Mouse (Mus musculus) lung, postnatal 10 days (tissue): ENCODE results near the gene Cradd.

Source experiments
- DNase-seq: peaks from one replicate; pipeline ENCODE4 v3.0.0; 2021

The Cradd gene

DNA sequence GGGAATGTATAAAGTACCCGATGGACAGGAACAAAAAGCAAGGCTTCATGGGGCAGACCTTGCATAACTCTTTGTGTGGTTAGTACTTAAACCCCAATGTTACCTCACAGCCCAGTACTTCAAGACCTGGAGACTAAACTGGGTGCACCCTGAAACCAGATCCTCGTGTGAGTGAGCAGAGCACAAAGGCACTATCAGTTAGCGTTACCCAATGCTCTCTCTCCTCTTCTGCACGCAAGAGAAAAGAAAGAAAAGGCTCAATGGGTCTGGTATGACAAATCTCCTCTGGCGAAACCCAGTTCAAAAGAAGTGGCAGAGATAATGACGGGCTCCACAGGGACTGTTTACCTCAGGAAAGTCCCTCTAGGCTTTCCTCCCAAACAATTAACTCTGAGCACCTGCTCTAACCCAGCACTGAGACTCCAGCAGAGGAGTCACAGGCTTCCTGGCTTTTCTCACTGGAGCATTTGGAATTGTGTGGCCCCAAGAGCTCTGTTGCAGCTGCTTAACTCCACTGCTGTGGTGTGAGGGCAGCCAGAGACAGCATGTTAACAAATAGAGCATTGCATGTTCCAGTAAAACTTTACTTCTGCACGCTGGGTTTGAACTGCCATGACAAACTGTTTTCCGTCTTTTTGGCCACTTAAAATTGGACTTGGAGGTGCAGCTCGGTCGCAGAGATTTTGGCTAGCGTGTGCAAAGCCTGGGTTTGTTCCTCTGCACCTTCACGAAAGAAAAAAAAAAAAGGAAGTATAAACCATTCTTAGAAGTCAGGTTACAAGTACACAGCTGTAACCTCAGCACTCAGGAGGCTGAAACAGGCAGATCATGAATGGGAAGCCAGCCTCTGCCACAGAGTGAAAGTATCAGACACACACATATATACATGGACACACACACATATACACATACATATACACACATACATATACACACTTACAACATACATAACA lies 21.4 kb downstream of the Cradd start:
- peak; percentile 12 for DNase-seq

DNA sequence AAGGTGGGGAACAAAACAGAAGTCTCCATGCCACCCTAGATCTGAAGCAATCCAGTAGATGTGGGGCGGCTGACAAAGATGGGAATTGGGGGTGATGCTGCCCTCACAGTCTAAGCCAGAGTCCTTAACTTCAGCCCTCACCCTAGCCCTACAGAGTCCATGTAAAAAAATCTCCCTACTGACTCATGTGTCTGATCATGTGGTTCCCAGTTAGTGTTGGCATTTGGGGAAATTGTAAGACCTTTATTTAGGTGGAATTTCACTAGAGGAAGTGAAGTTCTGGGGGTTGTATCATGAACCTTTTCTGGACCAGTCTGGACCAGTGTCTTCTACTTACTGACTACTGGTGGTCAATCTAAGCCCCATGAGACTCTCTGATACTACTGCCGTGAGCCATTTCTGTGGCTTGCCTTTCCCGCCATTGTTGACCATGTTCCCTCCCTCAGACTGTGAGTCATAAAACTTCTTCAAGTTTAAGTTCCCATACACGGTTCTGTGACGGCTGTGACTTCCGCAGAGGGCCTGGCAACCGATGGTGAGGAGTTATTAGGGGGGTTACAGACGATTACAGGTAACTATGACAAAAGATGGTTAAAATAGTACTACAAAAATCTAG lies 23.6 kb downstream of the Cradd start:
- DNase-seq: no peak

DNA sequence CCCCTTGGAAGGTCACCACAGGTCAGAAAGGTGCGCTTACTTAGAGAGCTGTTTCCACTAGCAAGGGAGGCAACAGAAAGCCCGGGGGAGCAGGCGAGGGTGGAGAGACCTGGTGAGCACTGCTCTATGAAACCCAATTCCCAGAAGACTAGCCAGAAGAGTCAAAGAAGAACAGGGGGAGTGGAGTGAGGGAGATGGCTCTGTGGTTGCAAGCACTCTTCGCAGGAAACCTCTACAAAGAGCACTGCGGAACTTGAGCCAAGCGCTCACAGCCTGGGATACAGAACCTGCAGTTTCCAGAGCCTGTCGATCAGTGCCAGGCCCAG lies 24.2 kb downstream of the Cradd start:
- DNase-seq: no peak

DNA sequence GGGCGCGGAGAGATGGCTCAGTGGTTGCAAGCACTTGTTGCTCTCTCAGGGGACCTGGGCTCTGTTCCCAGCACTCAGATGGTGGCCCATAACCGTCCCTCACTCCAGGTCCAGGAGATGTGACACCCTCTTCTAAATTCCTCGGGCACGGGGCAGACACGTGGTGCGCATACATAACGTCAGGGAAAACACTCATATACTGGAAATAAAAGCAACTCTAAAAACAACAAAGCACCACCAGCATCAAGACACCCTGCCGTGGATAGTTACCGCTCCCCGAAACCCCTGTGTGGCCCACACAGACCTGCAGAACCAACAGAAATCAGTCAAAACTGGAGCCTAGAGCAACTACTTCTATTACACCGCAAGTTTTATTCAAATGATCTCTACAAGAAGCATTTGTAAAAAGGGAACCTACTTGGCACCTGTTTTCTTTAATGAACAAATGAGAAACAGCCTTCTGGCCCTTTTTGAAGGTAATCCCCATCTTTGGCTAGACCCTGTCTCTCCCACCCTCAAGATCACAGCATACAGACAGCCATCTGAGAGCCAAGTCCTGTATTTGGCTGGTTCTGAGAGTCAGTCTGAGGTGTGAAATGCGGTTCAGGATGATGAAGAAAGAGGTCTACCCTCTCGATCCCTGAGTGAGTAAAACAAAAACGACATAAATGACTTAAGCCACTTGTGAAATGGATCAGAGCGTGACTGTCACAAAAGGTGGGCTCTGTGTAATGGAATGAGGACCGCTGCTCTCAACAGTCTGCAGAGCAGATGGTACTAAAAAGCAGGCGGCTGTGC lies 24.7 kb downstream of the Cradd start:
- no peak for DNase-seq

DNA sequence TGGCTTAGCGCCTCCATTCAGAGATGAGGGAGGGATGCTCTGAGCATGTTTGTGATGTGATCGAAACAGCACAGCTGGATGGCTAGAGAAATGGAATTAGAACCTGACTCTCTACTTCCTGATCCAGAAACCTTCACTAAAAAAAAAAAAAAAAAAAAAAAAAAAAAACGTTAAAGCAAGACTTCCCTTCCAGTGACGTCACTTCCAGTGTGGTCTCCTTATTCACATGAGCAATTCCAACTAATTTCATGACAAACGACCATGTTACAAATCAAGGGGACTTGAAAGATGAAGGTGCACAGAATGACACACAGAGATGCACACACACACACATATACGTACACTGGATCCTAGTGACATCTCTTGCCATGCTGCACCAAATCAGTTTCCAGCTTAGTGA lies 25.4 kb downstream of the Cradd start:
- DNase-seq: no peak

DNA sequence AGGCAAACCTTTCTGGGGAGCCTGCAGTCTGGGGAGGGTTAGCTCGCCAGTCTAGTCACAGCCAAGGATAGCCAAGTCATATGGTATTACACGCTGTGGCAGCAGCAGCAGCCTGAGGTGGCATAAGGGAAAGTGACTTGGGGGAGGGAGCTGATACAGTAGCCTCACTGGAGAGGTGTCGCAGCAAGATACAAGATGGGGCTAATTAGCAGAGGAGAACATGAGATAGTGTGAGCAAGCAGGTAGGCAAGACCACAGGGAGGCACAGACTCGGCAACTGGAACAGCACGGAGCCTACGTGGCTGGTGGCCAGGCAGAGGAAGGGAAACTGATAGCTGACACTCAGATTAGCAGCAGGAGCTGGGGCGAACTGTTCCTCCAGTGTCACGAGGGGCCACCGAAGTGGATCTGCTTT lies 26.2 kb downstream of the Cradd start:
- DNase-seq: no peak

DNA sequence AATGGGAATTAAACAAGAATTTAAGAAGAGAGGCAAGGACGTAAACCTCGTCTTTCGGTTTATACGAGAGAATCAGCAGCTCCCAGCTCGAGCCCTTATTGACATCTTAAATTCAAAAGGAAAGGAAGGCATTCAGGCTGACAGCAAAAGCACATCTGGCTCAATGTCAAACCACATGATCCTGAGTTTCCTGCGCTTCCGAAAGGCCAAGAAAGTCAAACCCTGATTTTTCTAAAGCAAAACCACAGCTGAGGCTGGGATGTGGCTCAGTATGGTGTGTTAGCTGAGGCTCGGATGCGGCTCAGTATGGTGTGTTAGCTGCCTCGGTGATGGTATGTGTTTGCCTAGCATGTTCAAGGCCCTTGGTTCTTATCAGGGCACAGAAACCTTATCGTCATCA lies 26.9 kb downstream of the Cradd start:
- DNase-seq: peak; percentile 58

DNA sequence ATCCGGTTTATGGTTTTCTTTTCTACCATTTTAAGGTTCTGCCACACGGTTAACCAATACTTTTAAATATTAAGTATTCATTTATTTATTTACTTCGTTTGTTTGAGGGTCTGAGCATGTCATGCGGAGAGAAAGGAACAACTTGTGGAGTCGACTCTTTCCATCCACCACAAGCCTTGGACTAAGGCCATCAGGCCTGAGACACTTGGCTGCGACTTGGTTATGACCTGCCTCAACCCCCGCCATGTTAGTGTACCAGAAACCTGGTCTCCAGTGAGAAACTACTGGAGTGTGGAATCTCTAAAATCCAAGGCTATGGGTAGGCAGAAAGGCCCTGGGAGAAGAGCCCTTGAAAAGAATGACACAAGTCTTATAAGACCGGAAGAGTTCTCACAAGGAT lies 30.7 kb downstream of the Cradd start:
- DNase-seq: no peak

DNA sequence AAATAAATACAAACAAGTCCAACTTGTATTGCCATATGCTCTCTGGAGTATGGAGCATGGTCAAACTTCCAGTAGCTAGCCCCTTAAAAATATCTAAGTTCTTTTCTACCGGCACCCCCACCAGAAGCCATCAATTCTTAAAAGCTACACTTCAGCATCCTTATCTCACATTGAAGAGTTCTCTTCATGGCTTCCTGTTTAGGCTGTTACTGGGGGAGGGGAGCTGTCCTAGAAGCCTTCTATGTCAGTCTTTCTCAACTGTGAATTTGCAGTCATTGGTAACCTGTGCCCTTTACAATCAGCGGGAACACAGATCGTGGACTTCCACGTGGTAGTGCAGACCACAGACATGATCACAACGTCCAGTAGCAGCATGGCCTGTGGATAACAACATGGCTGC lies 31.7 kb downstream of the Cradd start:
- no peak for DNase-seq

DNA sequence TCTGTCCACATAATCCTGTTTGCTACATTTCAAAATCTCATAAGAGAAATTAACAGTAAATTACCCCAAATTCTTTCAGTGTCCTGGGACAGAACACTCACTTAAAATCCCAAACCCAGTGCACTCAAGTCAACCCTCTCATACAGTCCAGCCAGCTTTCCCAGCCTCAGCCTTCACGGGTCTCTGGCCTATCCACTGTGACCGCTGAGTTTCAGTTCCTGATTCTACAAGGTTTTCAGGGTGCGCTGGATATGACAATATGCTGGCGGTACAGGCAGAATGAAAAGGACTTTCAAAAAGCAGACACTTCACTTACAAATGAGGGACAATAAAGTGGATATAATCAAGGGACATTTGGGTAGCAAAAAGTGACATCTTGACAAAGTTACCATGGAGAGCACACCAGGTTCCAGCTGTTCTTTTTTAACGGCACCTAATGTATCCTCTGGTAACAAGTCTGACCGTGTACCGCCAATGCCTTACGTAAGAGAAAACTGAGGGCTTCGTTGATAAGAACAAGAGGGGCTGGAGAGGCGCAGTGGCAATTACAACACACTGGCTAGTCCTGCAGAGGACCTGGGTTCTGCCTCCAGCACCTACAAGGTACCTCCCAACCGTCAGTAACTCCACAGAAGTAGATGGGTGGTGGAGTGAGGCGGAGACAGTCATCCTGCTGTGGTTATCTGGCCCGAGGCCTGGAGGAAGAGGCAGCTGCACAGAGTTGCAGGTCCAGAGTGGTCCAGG lies 32.6 kb downstream of the Cradd start:
- peak; percentile 35 for DNase-seq

DNA sequence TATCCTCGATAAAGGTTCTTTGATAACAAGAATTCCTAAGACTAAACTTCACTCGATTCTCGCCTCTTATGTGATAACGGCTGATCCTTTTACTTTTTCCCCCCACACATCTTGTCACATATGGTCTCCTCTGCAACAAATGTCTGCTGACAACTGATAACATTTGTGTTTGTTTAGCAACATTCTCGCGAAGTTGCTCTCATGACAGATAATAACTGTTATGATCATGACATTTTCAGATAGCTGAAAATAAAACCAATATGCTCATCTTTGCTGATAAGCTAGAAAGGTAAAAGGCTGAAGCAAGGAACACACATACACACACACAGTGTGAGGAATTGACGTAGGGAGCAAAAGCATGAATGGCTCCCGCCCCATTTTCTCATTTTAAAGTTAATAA lies 34.1 kb downstream of the Cradd start:
- DNase-seq: no peak

DNA sequence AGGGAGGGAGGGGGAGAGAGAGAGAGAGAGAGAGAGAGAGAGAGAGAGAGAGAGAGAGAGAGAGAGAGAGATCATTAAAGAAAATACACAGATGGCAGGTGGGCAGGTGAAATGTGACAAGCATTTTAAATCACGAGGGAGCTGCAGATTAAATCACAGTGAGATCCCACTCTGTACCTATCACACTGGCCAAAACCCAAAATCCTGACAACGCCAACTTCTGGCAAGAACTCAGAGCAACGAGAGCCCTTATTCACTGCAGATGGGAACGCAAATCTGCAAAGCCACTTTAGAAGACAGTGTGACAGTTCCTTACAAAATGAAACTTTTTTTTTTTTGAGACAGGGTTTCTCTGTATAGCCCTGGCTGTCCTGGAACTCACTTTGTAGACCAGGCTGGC lies 35.7 kb downstream of the Cradd start:
- no peak for DNase-seq

DNA sequence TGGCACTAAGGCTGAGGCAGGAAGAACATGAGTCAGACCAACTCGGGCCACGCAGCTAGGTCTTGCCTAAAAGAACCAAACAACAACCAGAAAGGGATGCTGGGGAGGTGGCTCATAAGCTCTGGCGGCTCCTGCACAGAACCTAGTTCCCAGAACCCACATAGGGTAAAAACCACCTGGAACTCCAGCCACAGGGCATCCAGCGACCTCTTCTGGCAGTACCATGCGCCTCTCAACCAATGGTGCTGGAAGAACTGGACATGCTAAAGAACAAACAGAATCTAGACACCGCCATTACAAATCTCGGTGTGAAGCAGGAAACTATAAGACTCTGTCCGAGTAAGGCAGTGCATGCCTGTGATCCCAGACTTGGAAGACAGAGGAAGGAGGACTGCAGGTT lies 36.6 kb downstream of the Cradd start:
- DNase-seq: no peak

DNA sequence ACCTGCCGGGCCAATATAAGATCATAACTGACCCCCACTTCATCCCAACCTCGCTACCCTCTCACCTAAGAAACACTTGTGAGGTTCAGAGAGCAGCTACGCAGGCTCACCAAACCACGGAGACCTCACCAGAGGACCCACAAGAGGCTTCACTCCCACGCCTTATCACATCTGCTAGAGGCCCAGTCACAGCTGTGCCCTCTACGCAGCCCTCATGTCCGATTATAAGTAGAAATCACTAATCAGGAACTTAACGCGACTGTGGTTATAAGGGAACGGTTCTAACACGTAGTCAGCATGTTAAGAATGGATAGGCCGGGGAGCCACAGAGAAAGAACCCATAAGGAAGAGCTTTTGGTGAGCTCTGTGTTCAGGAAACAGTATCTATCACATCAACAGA lies 40.5 kb downstream of the Cradd start:
- DNase-seq: no peak

DNA sequence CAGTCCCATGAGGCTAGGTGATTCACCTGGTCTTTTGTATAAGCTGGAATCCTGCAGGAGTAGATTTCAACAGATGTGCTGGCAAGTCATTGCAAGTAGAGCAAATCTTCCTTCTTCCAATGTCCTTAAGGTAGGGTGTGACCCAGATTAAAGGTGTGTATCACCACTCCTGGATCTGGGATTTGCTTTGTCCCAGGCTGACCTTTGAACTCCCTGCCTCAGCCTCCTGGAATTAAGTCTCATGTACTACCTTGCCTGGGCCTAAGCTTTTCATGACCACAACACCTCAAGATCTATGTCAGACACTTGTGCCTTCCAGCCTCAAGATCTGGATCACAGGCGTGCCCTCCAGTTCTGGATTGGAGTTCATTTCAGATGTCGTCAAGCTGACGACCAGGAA lies 41.9 kb downstream of the Cradd start:
- DNase-seq: no peak

DNA sequence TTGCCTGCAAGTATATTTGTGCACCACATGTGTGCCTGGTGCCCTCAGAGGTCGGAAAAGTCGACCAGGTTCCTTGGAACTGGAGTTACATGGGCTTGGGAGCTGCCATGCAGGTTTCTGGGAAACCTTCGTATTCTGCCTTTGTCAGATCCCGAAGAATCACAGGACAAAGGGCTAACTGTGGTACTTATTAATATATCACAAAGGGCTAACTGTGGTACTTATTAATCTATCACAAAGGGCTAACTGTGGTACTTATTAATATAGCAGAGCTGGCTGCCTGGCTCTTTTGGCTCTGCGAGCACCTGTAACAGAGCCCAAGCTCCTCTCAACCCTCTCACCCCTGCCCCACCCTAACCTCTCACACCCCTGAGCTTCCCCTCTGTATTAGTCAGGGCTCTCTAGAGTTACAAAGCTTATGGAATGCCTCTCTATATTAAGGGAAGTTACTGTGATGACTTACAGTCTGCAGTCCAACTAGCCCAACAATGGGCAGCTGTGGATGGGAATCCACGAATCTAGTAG lies 42.4 kb downstream of the Cradd start:
- no peak for DNase-seq

DNA sequence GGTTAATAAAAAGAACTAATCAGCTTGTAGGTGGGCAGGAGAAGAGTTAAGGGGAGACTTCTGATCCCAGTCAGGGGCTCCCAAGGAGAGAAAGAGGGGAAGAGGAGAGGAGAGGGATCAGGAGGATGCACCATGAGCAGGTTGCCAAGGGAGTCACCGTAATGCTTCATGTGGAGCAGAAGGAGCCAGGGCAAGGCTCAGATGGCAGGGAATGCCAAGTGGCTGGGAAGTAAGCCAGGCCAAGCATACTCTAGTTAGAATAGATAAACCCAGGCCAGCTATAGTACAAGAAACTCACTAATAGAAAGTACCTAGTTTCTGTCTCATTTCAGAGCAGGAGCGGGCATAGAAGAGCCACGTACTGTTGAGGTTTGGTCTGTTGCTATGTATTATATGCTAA lies 43.6 kb downstream of the Cradd start:
- no peak for DNase-seq

DNA sequence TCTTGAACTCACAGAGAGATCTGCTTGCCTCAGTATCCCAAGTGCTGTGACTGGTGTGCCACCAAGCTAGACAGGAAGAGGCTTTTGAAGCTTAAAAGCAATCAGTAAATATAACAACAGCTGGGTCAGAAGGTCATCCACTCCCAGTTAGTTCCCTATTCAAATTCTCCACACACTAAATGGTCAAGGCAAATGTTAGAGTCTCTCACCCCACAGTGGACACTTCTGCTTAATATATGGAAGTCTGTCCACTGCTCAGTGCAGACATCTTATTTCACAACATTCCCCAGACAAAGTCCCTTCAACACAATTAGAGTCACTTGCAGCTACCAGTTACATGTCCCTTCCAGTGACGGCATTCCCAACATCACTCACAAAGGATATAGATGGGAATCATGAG lies 44.5 kb downstream of the Cradd start:
- DNase-seq: no peak

DNA sequence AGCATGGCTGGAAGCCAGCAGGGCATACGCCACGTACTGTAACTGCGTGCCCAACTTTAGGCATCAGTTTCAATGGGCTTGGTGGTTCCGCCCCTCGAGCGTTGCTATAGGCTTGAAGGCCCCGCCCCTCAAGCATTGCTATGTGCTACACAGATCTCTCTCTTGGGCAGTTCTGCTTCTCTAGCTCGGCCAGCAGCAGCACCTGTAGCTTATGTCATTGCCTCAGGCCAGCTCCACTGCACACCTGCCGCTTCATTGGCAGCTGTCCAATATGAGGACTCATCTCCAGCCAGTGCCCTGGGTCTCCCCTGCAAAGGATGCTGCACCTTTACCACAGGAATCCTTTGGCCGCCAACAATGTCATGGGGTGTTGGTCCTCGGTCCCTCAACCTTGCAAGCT lies 45.8 kb downstream of the Cradd start:
- no peak for DNase-seq

DNA sequence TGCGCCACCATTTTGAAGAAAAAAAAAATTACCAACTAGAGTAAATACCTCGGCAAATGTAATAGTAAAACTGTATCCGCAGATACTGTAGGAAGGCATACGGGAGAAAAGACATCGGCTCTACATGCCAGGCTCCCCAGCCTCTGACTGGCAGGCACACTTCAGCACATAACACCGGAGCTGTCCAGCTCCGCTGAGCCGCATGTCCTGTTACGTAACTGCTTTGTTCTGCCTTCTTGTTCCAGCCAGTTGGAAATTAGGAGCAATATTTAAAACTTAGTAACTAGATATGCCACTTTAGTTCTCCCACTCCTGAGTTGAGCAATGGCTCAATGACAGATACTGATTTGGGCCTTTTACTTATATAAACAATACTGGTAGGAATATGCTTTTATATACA lies 48.4 kb downstream of the Cradd start:
- DNase-seq: no peak

DNA sequence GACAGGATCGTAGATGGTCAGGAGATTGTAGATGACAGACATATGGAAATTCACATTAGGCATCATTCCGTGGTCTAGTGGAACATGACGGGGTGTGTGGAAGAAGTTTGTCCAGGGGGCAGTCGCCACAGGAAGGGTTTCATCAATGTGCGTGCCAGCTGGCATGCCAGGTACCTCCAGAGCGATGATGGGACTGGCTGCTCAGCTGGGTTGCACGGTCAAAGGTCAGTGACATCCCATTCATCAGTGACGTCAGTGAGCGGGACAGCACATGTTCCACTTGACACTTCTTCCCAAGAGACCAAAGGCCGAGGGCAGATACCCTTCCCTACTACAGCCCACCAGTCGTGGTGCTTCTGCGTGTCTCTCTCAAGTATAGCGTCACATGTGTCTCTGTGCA lies 50.7 kb downstream of the Cradd start:
- DNase-seq: no peak

DNA sequence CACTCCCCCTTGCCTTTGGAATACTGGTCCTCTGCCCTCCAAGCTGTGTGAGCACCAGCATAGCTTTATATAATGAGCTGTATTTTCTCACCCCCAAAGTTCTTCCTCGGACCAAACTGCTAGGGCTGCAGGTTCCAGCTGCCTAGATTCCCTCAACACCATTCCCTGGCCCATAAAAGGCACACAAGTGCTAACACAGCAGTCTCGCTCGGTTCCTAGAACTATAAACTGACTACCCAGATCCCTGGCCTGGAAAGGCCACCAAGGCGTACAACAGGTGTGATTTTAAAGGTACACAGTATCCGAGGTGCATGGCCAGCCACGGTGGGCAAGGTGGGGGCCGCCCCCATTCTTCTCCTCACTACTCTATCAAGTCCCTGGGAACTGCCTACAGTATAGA lies 54.8 kb downstream of the Cradd start:
- DNase-seq: no peak

DNA sequence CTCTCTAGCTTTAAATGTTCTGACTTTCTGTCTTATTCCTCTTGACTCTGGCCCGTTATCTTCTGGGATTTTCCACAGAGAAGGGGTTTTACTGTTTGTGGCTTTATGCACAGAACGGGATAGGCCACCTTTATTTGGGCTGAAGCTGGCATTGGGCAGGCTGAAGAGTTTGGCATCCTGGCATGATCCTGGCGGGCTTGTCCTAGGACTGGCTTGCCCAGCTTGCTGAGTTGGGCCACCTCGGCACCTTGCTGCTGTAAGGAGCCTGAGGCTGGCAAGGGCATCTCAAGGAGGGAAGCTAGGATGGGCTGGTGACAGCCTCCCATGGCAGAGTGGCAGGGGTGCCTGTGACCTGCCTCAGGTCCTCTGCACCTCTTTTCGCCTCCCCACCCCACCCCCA lies 55.6 kb downstream of the Cradd start:
- no peak for DNase-seq
